ENCODE assay signal across 29 mouse cellular contexts in genomic region chr4:149705298-149705697, GRCm38 (mm10). TPM values are rescaled to one million over a fixed set of nuclear protein-coding genes. Genes with fewer than 3 reads are reported as not detected.
DNase-seq lines count a peak whose midpoint lies in the region; ATAC-seq and TF ChIP-seq lines count a peak whose summit lies in the region.
"Had no signal": no experiment of that assay in that cellular context is flagged by ENCODE, and none has a peak within 500 bp of the region (broad histone marks: within the 10 kb centered on the region; RNA-seq: fewer than 3 reads in every experiment).

No protein-coding gene starts in this region.

- no peak for TF ChIP-seq POLR2A in MEL (IDR thresholded peaks at IDR 0.05; ENCODE audit: control insufficient read depth in 1 of 2, insufficient read depth in 1 of 2, low read depth in 1 of 2, low read length in 2 of 2, poor library complexity in 1 of 2)

- 33% methylated on average over 7 of the region's 7 CpGs for WGBS in liver, postnatal 0 days (ENCODE audit: insufficient replicate concordance)
- WGBS in liver, embryonic 11.5 days = 47% methylated on average over 7 of the region's 7 CpGs
- 81% methylated on average over 7 of the region's 7 CpGs for WGBS in forebrain, embryonic 14.5 days
- 78% methylated on average over 7 of the region's 7 CpGs for WGBS in forebrain, embryonic 15.5 days

- TF ChIP-seq RAD21 in MEL (IDR thresholded peaks at IDR 0.05; ENCODE audit: low read depth, low read length) = no peak

- peaks cover 8% of the 10 kb centered on the region for H3K79me2 ChIP-seq in MEL (ENCODE audit: control insufficient read depth, insufficient read depth, low read length, poor library complexity)

- H3K36me3 ChIP-seq in liver, postnatal 0 days (replicated peaks; ENCODE audit: insufficient read depth, low read length) = no peaks in the 10 kb centered on the region
- no peaks in the 10 kb centered on the region for H3K36me3 ChIP-seq in liver, embryonic 11.5 days (ENCODE audit: control insufficient read depth, insufficient read depth, low read length)
- H3K36me3 ChIP-seq in MEL (ENCODE audit: control insufficient read depth in 1 of 2, insufficient read depth in 2 of 2, low read length in 2 of 2) = peaks cover 0 to 9% of the 10 kb centered on the region in 2 experiments; a peak in 2 of 4 replicates
- H3K36me3 ChIP-seq in megakaryocyte, embryonic 14.5 days (replicated peaks; ENCODE audit: low read length) = no peaks in the 10 kb centered on the region
- H3K36me3 ChIP-seq in forebrain, embryonic 14.5 days (ENCODE audit: control insufficient read depth, insufficient read depth, low read length) = no peaks in the 10 kb centered on the region
- no peaks in the 10 kb centered on the region for H3K36me3 ChIP-seq in forebrain, embryonic 15.5 days
- H3K36me3 ChIP-seq: hindbrain, embryonic 10.5 days; kidney, embryonic 15.5 days; limb, embryonic 13.5 days; liver, embryonic 12.5 days; neural tube, embryonic 13.5 days had no signal

- ATAC-seq in liver, postnatal 0 days = no peak
- no peak for ATAC-seq in liver, embryonic 11.5 days (replicated peaks; ENCODE audit: low FRiP score)
- ATAC-seq in forebrain, embryonic 14.5 days = no peak
- no peak for ATAC-seq in forebrain, embryonic 15.5 days (replicated peaks)
- ATAC-seq: activated CD4-positive, CD25-positive, alpha-beta regulatory T cell, adult 4 months; forebrain, embryonic 13.5 days; hindbrain, embryonic 16.5 days; liver, embryonic 12.5 days; midbrain, embryonic 16.5 days had no signal

- no peak for DNase-seq in liver, postnatal 0 days
- no peak for DNase-seq in liver, embryonic 11.5 days (ENCODE audit: low spot score)
- DNase-seq in MEL (ENCODE audit: low read depth, low spot score) = peak; percentile 32
- peak; percentile 53 for DNase-seq in induced T-regulatory cell, adult 2 months (ENCODE audit: low read depth)
- DNase-seq in layer of hippocampus, postnatal 36 days = no peak
- DNase-seq in forebrain, embryonic 14.5 days (ENCODE audit: low spot score) = no peak
- DNase-seq: adrenal gland, adult 2 months; adrenal gland, postnatal 36 days; cerebellum, adult 9-10 months; cerebellum, postnatal 36 days; heart, postnatal 14 days; kidney, adult 18-20 months; kidney, postnatal 25 days; lung, adult 18-20 months; lung, postnatal 10 days; retina, postnatal 1 day; right cerebral cortex, postnatal 14 days had no signal

- no peak overlapping the region for H3K9ac ChIP-seq in liver, postnatal 0 days (replicated peaks)
- H3K9ac ChIP-seq in liver, embryonic 11.5 days (ENCODE audit: low read depth, low read length) = no peak overlapping the region
- H3K9ac ChIP-seq in MEL (ENCODE audit: control insufficient read depth, low read depth, low read length, poor library complexity, severe bottlenecking) = no peak overlapping the region
- no peak overlapping the region for H3K9ac ChIP-seq in forebrain, embryonic 14.5 days (ENCODE audit: low read length)
- no peak overlapping the region for H3K9ac ChIP-seq in forebrain, embryonic 15.5 days (replicated peaks)
- H3K9ac ChIP-seq: forebrain, embryonic 13.5 days; kidney, embryonic 15.5 days; limb, embryonic 13.5 days; liver, embryonic 12.5 days; neural tube, embryonic 13.5 days had no signal

- H3K9me3 ChIP-seq in liver, postnatal 0 days (ENCODE audit: low read length) = no peaks in the 10 kb centered on the region
- H3K9me3 ChIP-seq in liver, embryonic 11.5 days (ENCODE audit: control insufficient read depth, low read length) = no peaks in the 10 kb centered on the region
- no peaks in the 10 kb centered on the region for H3K9me3 ChIP-seq in MEL (replicated peaks; ENCODE audit: insufficient read depth, low read length)
- no peaks in the 10 kb centered on the region for H3K9me3 ChIP-seq in megakaryocyte, embryonic 14.5 days
- no peaks in the 10 kb centered on the region for H3K9me3 ChIP-seq in forebrain, embryonic 14.5 days (replicated peaks; ENCODE audit: control insufficient read depth, low read length)
- H3K9me3 ChIP-seq in forebrain, embryonic 15.5 days = no peaks in the 10 kb centered on the region
- H3K9me3 ChIP-seq: forebrain, embryonic 13.5 days; hindbrain, embryonic 10.5 days; kidney, embryonic 15.5 days; limb, embryonic 13.5 days; liver, embryonic 12.5 days; neural tube, embryonic 13.5 days had no signal

- no peak for TF ChIP-seq CTCF in liver, postnatal 0 days (IDR thresholded peaks at IDR 0.05; ENCODE audit: low read depth)
- no peak for TF ChIP-seq CTCF in MEL (IDR thresholded peaks at IDR 0.05 in 2 of 3, conservative IDR thresholded peaks at IDR 0.05 in 1 of 3; ENCODE audit: control insufficient read depth in 1 of 3, insufficient read depth in 1 of 3, low read depth in 2 of 3, low read length in 3 of 3, poor library complexity in 1 of 3, severe bottlenecking in 1 of 3)

- no peak for TF ChIP-seq EP300 in liver, postnatal 0 days (IDR thresholded peaks at IDR 0.05; ENCODE audit: low read depth)
- TF ChIP-seq EP300 in MEL (IDR thresholded peaks at IDR 0.05; ENCODE audit: low read depth in 1 of 2, low read length in 2 of 2) = no peak

- H3K27me3 ChIP-seq in liver, postnatal 0 days (ENCODE audit: insufficient read depth, low read length) = no peaks in the 10 kb centered on the region
- no peaks in the 10 kb centered on the region for H3K27me3 ChIP-seq in liver, embryonic 11.5 days (replicated peaks; ENCODE audit: control insufficient read depth, insufficient read depth, low read length)
- H3K27me3 ChIP-seq in MEL (ENCODE audit: control insufficient read depth in 1 of 2, insufficient read depth in 2 of 2, low read length in 2 of 2) = no peaks in the 10 kb centered on the region
- no peaks in the 10 kb centered on the region for H3K27me3 ChIP-seq in megakaryocyte, embryonic 14.5 days (replicated peaks)
- no peaks in the 10 kb centered on the region for H3K27me3 ChIP-seq in forebrain, embryonic 14.5 days (replicated peaks; ENCODE audit: control insufficient read depth, insufficient read depth, low read length)
- H3K27me3 ChIP-seq in forebrain, embryonic 15.5 days = no peaks in the 10 kb centered on the region
- H3K27me3 ChIP-seq: limb, embryonic 13.5 days had no signal

- H3K4me2 ChIP-seq in liver, postnatal 0 days (ENCODE audit: low read depth, low read length) = no peak overlapping the region
- no peak overlapping the region for H3K4me2 ChIP-seq in liver, embryonic 11.5 days
- H3K4me2 ChIP-seq in forebrain, embryonic 14.5 days (ENCODE audit: low read length) = no peak overlapping the region
- H3K4me2 ChIP-seq in forebrain, embryonic 15.5 days (replicated peaks) = no peak overlapping the region
- H3K4me2 ChIP-seq: forebrain, embryonic 13.5 days; kidney, embryonic 15.5 days; limb, embryonic 13.5 days; liver, embryonic 12.5 days; neural tube, embryonic 13.5 days had no signal

- no peak overlapping the region for H3K4me3 ChIP-seq in liver, postnatal 0 days (ENCODE audit: low read depth, low read length)
- H3K4me3 ChIP-seq in liver, embryonic 11.5 days (ENCODE audit: low read depth, low read length) = no peak overlapping the region
- H3K4me3 ChIP-seq in MEL (ENCODE audit: control insufficient read depth in 1 of 2, insufficient read depth in 1 of 2, low read depth in 2 of 2, low read length in 2 of 2) = no peak overlapping the region
- peak overlapping the region; percentile 50 for H3K4me3 ChIP-seq in megakaryocyte, embryonic 14.5 days (replicated peaks)
- H3K4me3 ChIP-seq in forebrain, embryonic 14.5 days (ENCODE audit: low read depth, low read length) = no peak overlapping the region
- no peak overlapping the region for H3K4me3 ChIP-seq in forebrain, embryonic 15.5 days
- H3K4me3 ChIP-seq: forebrain, embryonic 13.5 days; hindbrain, embryonic 10.5 days; kidney, embryonic 15.5 days; layer of hippocampus, adult 2 months; limb, embryonic 13.5 days; liver, embryonic 12.5 days; neural tube, embryonic 13.5 days had no signal

- H3K4me1 ChIP-seq in liver, postnatal 0 days (ENCODE audit: insufficient read depth) = peaks cover 11% of the 10 kb centered on the region; the same call in 1 of the 2 replicates
- H3K4me1 ChIP-seq in liver, embryonic 11.5 days (replicated peaks; ENCODE audit: control insufficient read depth, insufficient read depth, low read length) = 0 out of 2 replicates have a peak, but pooled peaks cover 7% of the 10 kb centered on the region
- H3K4me1 ChIP-seq in MEL (ENCODE audit: control insufficient read depth in 1 of 2, insufficient read depth in 2 of 2, low read length in 2 of 2) = peaks cover 7 to 24% of the 10 kb centered on the region in 2 experiments; a peak in 3 of 4 replicates
- H3K4me1 ChIP-seq in megakaryocyte, embryonic 14.5 days = peaks cover 66% of the 10 kb centered on the region
- no peaks in the 10 kb centered on the region for H3K4me1 ChIP-seq in forebrain, embryonic 14.5 days (ENCODE audit: control insufficient read depth, insufficient read depth, low read length)
- no peaks in the 10 kb centered on the region for H3K4me1 ChIP-seq in forebrain, embryonic 15.5 days
- H3K4me1 ChIP-seq: forebrain, embryonic 13.5 days; limb, embryonic 13.5 days; neural tube, embryonic 13.5 days had no signal

- H3K27ac ChIP-seq in liver, postnatal 0 days (ENCODE audit: low read depth) = peak overlapping the region; percentile 32; the same call in 1 of the 2 replicates
- H3K27ac ChIP-seq in liver, embryonic 11.5 days (ENCODE audit: low read depth, low read length) = no peak overlapping the region
- H3K27ac ChIP-seq in MEL (ENCODE audit: control insufficient read depth, low read depth, low read length) = no peak overlapping the region
- no peak overlapping the region for H3K27ac ChIP-seq in forebrain, embryonic 14.5 days (ENCODE audit: low read depth, low read length)
- H3K27ac ChIP-seq in forebrain, embryonic 15.5 days (replicated peaks) = no peak overlapping the region
- H3K27ac ChIP-seq: forebrain, embryonic 13.5 days; hindbrain, embryonic 10.5 days; kidney, embryonic 15.5 days; layer of hippocampus, adult 2 months; limb, embryonic 13.5 days; liver, embryonic 12.5 days; neural tube, embryonic 13.5 days had no signal

RNA-seq across cellular contexts. Expression of gene Pik3cd, which starts 2.9 kb away (rescaled TPM):
- polyA plus RNA-seq in liver, postnatal 0 days (2015; fragmentation: Nextera tagmentation; extraction: Ambion mirVana) = 4.9 and 7.8 TPM in 2 replicates
- 12.6 and 12.9 TPM in 2 replicates for polyA plus RNA-seq in liver, embryonic 11.5 days (2014; fragmentation: Nextera tagmentation; extraction: Ambion mirVana)
- total RNA-seq in MEL (2012; rRNA removed) = 45.7 and 45.9 TPM in 2 replicates
- 100 to 1,000 TPM in 1 of 2 experiments, 10 to 100 TPM in 1; 49.8 to 152 TPM for polyA plus RNA-seq in MEL (2012; ENCODE audit: insufficient read depth in 1 of 2, insufficient read length in 2 of 2, low read depth in 1 of 2, low replicate concordance in 2 of 2, missing spikeins in 1 of 2)
- polyA plus RNA-seq in megakaryocyte, embryonic 14.5 days (2012; ENCODE audit: insufficient read depth, low replicate concordance) = 40.4 and 46.2 TPM in 2 replicates
- 10 to 100 TPM; 20.8 to 25.0 TPM for total RNA-seq in layer of hippocampus, postnatal 36 days (2021)
- 8.9 and 12.9 TPM in 2 replicates for polyA plus RNA-seq in forebrain, embryonic 14.5 days (2014; fragmentation: Nextera tagmentation; extraction: Ambion mirVana)
- polyA plus RNA-seq in forebrain, embryonic 15.5 days (2015; fragmentation: Nextera tagmentation; extraction: Ambion mirVana) = 16.5 and 18.2 TPM in 2 replicates

RNA-seq across cellular contexts. Expression of gene Tmem201, which starts 32.5 kb away (rescaled TPM):
- polyA plus RNA-seq in liver, postnatal 0 days (2015; fragmentation: Nextera tagmentation; extraction: Ambion mirVana) = 5.1 and 5.8 TPM in 2 replicates
- 16.8 and 16.9 TPM in 2 replicates for polyA plus RNA-seq in liver, embryonic 11.5 days (2014; fragmentation: Nextera tagmentation; extraction: Ambion mirVana)
- total RNA-seq in MEL (2012; rRNA removed) = 28.3 and 31.5 TPM in 2 replicates
- polyA plus RNA-seq in MEL (2012; ENCODE audit: insufficient read depth in 1 of 2, insufficient read length in 2 of 2, low read depth in 1 of 2, low replicate concordance in 2 of 2, missing spikeins in 1 of 2) = 10 to 100 TPM in 1 of 2 experiments, not detected in 1; 60.6 TPM
- 21.7 and 25.3 TPM in 2 replicates for polyA plus RNA-seq in megakaryocyte, embryonic 14.5 days (2012; ENCODE audit: insufficient read depth, low replicate concordance)
- total RNA-seq in layer of hippocampus, postnatal 36 days (2021) = 10 to 100 TPM; 64.9 to 67.5 TPM
- polyA plus RNA-seq in forebrain, embryonic 14.5 days (2014; fragmentation: Nextera tagmentation; extraction: Ambion mirVana) = 20.4 and 24.9 TPM in 2 replicates
- 39.8 and 40.8 TPM in 2 replicates for polyA plus RNA-seq in forebrain, embryonic 15.5 days (2015; fragmentation: Nextera tagmentation; extraction: Ambion mirVana)

Comparison
In these comparisons a context has a peak if more than half of its experiments do, and no peak if none do; other contexts are left out.
1. DNase-seq: peak in MEL (single experiment) and induced T-regulatory cell, adult 2 months (single experiment); none in liver, postnatal 0 days (single experiment), liver, embryonic 11.5 days (single experiment), layer of hippocampus, postnatal 36 days (0 of 2) and forebrain, embryonic 14.5 days (single experiment).